Mouse (Mus musculus) left cerebral cortex, adult 2 months (tissue): ENCODE measurements around the gene Tmem97. TPM values are rescaled to one million over a fixed set of nuclear protein-coding genes. Genes with fewer than 3 reads are reported as not detected.

ENCODE experiments used
- DNase-seq, 2 experiments: peaks; one replicate each; pipeline ENCODE4 v3.0.0; 2021 to 2022; ENCODE audit warnings: low spot score in 2 of 2, mixed read lengths in 1 of 2; ENCODE audit errors: extremely low spot score in 1 of 2
- H3K27ac ChIP-seq: fragments of 200-600 bp; 2 replicates; pipeline ENCODE4 v1.8.1; 2022
- H3K4me3 ChIP-seq: fragments of 200-600 bp; 2 replicates; pipeline ENCODE4 v1.8.1; 2022
- CTCF ChIP-seq: fragments of 200-600 bp; IDR thresholded peaks from 2 replicates; pipeline ENCODE4 v1.8.1; 2022; ENCODE audit warnings: antibody characterized with exemption, mild to moderate bottlenecking, moderate library complexity
- intact Hi-C: fragments of 180-260 bp; cut with DNase I; formaldehyde crosslinking; loops from one replicate; pipeline ENCODE4 v1.15.1; 2025
- total RNA-seq, 2 experiments: library from RNA; stranded (reverse); gene quantifications; 2 replicates each; pipeline ENCODE4 v1.2.3; 2021

Tmem97 gene
- total RNA-seq, 2 experiments from 2014 or later: 17.2 to 19.3 TPM

DNA sequence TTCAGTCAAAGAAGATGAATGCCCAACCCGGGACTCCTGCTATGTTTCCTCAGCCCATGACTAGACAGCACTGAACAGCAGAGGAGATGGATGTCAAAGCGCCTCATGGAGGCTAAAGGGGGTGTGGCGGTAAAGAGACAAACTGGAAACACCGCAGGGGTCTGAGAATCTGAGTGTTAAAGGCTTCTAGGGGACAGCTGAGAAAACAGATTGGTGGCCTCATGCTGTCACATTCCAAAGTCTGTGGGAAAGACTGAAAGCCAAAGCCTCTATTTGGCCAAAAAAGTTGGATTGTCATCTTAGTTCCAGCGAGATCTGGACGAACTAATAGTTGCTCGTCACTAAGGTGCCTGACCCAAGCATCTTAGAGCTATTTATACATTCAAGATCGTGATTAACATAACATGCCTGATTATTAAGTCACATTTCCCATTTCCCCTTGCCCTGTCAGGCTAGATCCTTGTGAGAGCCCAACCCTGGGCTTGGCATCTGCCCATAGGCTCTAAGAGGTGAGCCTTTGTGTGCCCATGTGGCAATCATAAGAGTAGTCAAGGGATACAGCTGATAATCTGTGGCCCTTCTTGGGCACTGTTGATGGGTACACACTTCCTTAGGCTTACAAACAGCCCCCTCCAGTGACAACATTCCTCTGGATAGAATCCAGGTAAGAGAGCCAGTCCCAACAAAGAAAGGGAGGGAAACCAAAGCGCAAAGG lies 27.2 kb downstream of the Tmem97 start:
- intact Hi-C loops: no loop called here
- Histone ChIP-seq H3K4me3 (no peak overlapping the region), H3K27ac (peak overlapping the region; percentile 53)
- DNase-seq: no peak
- no peak for TF ChIP-seq CTCF

DNA sequence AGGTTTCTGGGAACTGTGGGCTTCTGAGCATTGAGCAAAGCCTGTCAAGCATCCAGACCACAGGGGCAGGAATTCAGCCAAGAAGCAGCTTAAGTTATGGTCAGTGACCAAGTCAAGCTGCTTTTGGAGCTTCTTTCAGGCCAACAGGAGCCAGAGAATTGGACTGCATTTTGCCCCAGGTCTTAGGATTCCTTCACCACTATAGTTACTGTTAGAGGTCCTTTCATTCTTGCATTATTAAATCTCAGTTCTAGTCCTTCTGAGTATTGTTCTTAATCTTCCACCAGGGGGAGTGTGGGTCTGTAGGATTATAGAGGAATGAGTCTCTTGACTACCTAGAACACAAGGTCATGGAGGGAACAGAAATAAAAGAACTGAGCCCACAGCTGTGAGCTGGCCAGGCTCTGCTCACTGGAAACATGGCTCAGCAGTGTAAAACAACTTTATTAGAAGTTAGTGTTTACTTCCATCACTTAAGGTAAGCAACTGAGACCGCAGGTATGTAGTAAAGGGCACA lies 28.0 kb downstream of the Tmem97 start:
- TF ChIP-seq CTCF: peak; percentile 56
- H3K4me3 ChIP-seq: no peak overlapping the region
- no peak for DNase-seq
- intact Hi-C loops: no loop called here
- H3K27ac ChIP-seq: peak overlapping the region; percentile 36

DNA sequence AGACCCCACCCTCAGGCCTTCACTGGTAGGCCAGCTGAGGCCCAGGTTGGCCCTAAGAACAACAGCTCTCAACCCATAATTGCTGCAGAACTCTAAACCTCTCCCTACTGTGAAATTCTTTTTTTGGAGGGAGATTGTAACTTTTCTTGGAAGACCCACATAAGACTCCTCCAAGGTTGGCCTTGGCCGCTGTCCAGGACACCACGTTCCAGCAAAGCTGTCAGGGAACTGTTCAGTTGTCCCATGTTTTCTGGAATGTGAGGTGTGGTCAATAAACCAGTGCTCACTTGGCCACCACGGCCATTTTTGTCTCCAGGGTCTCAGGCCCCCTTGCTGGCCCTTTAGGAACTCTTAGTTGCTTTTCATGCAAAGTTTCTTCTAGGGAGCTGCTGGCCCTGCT lies 28.7 kb downstream of the Tmem97 start:
- intact Hi-C loops: no loop called here
- DNase-seq: no peak
- TF ChIP-seq CTCF: no peak

DNA sequence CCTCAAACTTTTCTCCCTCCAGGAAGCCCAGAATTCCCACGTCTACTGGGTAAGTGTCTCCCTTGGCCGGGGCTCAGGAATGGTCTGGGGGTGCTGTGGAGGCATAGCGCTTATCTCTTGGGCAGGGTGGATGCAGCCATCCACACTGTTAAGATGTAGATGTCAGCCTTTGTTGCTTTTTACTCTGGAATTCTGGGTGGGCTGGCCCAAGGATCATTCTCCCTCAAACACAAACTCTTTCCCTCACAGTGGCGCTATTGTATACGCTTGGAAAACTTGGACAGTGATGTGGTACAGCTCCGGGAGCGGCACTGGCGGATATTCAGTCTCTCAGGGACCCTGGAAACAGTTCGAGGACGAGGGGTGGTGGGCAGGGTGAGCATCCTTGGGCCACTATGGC lies 31.6 kb downstream of the Tmem97 start:
- no peak for TF ChIP-seq CTCF
- DNase-seq: no peak
- Histone ChIP-seq H3K27ac (no peak overlapping the region), H3K4me3 (no peak overlapping the region)
- intact Hi-C loops: no loop called here

More for the DNA sequence above, 28.7 kb downstream of the Tmem97 start:
- Histone ChIP-seq H3K27ac (peak overlapping the region; percentile 53), H3K4me3 (no peak overlapping the region)

DNA sequence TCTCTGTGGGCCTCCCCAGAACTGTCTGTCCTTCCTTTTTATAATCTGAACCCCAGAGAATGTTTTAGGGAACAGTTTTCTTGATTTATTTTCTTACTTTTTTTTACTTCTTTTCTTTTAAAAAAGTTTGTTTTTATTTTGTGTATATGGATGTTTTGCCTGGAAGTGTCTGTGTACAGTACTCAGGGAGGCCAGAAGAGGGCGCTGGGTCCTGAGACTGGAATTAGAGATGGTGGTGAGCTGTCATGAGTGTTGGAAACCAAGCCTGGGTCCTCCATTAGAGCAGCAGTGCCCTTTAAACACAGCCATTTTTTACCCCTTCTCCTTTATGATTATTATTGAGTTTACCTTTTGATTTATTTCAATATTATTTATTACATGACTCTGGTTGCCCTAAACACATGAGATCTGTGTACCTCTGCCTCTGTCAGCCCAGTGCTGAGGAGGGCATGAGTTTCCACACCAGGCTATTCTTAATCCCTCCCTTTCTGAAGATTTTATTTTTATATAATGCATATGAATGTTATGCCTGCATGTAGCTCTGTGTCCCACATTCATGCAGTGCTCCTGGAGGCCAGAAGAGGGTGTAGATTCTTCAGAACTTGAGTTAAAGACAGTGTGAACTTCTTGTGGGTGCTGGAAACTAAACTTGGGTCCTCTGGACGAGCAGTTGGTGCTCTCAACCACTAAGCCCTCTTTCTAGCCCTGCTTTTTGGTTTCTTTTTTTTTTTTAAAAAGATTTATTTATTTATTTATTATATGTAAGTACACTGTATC lies 34.8 kb downstream of the Tmem97 start:
- H3K4me3 ChIP-seq: no peak overlapping the region
- DNase-seq: no peak
- peak; percentile 39 for TF ChIP-seq CTCF
- H3K27ac ChIP-seq: no peak overlapping the region
- intact Hi-C loops: no loop called here

DNA sequence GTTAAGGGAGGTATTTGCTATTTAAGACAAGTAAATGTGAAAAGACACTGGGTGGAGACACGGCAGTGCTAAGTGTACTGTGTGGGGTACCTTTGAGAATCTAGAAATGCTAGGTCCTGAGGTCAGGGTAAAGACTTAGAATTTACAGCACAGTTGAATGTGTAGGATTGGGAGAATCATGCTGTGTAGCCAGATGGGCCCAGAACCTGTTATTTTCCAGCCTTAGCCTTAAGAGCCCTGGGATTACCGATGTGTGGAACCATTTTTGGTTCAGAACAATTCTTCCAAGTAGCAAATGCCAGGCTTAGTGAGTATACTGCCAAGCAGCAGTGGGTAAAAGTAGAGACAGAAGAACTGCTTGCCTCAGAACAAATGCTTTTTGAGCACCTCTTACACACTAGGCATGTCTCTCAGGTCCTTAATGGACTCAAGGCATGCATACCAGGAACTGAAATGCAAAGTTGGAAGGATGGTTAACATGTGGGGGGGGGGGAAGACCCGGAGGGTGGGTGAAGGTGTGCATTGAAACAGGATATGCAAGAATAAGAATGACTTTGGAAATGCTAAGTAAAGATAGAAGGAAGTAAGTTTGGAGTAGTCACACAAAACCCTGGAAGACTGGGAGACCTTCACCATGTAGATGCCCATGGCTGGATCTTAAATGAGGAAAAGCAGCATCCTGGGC lies 37.3 kb downstream of the Tmem97 start:
- intact Hi-C loops: loop anchor here (2.0 kb wide), 1 partner anchor 24 kb away; the partner anchor contains the start of genes Ift20 and Tnfaip1
- no peak for TF ChIP-seq CTCF
- no peak overlapping the region for H3K27ac ChIP-seq

DNA sequence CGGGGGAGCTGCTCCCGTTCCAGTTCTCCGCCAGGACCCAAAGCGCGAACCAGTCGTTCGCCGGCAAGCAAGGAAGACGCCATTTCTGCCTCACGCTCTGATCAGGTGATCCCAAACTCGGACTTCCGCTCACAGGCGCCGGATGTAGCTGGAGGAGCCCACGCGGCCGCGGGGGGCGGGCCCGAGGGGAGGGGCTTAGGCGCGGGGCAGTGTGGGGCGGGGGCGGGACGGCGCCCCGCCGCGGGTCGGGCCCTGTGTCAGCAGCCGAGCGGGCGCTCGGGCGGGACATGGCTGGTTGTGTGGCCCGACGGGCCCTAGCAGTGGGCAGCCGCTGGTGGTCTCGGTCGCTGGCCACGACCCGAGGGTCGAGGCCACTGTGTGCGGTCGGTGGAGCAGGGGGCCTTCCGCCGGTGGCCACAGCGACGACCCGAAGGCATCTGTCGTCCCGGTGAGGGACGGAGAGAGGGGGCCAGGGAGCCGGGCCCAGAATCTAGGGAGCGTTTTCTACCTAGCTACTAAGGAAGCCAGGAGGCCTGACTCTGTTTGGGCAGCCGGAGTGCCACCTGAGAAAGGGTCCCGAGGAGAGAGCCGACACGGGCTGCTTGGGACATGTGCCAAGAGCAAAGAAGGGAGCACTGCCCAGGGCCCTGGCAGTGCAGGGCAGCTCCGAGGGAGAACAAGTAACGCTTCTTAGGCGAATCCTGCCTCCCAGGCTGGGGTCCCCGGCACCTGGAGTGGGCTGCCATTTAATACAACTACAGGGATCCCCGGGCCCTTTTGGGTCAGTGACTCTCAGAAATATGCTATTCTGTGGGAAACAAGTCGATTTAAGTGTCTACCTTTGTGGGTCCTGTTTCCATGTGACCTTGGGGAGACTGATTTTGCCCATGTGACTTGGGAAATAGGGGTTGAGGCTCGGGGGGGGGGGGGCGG lies 38.3 kb downstream of the Tmem97 start, which contains the start of the genes Tmem199 and Poldip2:
Tmem199 (minus strand) TSS at position 148 of the 933 bp plus-strand sequence.
Poldip2 (plus strand) TSS at position 169 of the 933 bp plus-strand sequence.
- H3K27ac ChIP-seq: peak within 1 kb of the TSS; percentile 94
- intact Hi-C loops: loop anchor here (2.0 kb wide), 1 partner anchor 25 kb away; the partner anchor contains the start of genes Ift20 and Tnfaip1
- H3K4me3 ChIP-seq: peak within 1 kb of the TSS; percentile 64
- DNase-seq: peak; percentile 88 to 90
- TF ChIP-seq CTCF: no peak

More for the DNA sequence above, 37.3 kb downstream of the Tmem97 start:
- H3K4me3 ChIP-seq: peak overlapping the region; percentile 64
- DNase-seq: no peak

DNA sequence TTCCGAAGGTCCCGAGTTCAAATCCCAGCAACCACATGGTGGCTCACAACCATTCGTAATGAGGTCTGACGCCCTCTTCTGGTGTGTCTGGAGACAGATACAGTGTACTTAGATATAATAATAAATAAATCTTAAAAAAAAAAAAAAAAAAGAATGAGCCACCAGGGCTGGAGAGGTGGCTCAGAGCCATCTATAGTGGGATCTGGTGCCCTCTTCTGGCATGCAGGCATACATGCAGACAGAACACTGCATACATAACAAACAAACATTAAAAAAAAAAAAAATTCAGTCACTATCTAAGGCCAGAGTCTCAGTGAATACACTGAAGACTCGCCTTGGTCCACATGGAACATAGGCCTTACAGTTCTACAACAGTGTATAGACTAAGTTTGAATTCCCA lies 41.4 kb downstream of the Tmem97 start:
- peak; percentile 56 for TF ChIP-seq CTCF
- DNase-seq: no peak
- intact Hi-C loops: no loop called here
- H3K4me3 ChIP-seq: no peak overlapping the region
- no peak overlapping the region for H3K27ac ChIP-seq

DNA sequence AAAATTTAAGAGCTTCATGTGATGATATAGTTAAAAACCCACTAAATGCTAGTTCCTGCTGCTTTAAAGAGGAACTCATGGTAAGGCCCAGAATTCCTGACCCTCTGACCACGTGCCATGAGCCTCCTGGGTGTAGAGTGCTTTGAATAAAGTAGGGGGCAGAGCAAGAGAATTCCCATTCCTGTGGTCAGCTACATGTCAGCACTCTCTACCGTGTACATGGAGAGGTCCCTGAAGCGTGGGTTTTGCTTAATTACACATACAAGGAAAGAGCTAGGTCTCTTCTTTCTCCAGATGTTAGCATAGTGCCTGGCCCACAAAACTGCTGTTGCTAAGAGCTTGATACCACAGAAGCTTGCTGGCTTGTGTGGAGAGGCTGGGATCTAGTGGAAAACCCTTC lies 45.1 kb downstream of the Tmem97 start:
- TF ChIP-seq CTCF: no peak
- Histone ChIP-seq H3K27ac (no peak overlapping the region), H3K4me3 (no peak overlapping the region)
- intact Hi-C loops: no loop called here
- no peak for DNase-seq

DNA sequence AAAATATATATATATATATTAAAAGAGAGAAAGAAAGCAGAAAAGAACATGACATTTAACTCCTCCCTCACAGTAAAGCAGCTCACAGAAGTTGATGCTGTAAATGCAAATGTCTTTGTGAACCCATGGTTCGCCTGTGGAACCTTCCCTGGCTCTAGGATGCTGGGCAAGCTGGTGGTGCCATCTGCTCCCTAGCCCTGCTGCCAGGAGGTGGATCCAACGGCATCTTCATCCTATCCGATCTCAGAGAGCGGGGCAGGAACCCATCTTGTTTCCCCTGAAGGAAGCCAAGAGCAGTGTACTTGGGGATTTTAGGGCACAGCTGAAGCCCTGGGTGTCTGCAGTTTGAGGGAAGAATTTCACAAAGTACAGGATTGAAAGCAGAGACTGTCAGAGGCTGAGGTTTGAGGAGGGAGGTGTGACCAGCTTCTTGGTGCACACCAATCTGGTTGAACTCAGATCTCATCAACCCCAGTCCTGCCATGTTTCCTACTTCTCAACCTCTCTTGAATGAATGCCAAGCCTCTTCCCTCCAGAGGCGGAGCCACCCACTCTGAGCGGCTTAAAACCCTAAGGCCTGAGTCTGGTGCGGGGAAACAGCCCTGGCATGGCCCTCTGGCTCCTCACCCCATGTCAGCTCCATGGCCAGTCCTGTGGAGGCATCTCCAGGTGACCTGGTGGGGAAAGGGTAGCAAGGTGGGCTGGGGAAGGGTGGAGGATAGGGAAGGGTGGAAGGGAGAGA lies 47.5 kb downstream of the Tmem97 start, which contains the start of gene Sebox:
Sebox (plus strand) TSS at position 539 of the 742 bp plus-strand sequence.
- no peak within 1 kb of the TSS for H3K4me3 ChIP-seq
- intact Hi-C loops: no loop called here
- TF ChIP-seq CTCF: no peak
- no peak for DNase-seq
- peak within 1 kb of the TSS; percentile 24; the same call in 1 of the 2 replicates for H3K27ac ChIP-seq
